In genomic region chr7:28665620-28666579, GRCm38 (mm10) we compare ENCODE assay signal across 9 mouse cellular contexts. TPM values are rescaled to one million over a fixed set of nuclear protein-coding genes. Genes with fewer than 3 reads are reported as not detected.
DNase-seq lines count a peak whose midpoint lies in the region; ATAC-seq and TF ChIP-seq lines count a peak whose summit lies in the region.
"Had no signal": no experiment of that assay in that cellular context is flagged by ENCODE, and none has a peak within 500 bp of the region (broad histone marks: within the 10 kb centered on the region; RNA-seq: fewer than 3 reads in every experiment).

No protein-coding gene starts in this region.

- no peak overlapping the region for H3K27ac ChIP-seq in kidney, postnatal 0 days
- no peak overlapping the region for H3K27ac ChIP-seq in neural tube, embryonic 11.5 days (ENCODE audit: low read depth, low read length)
- H3K27ac ChIP-seq: macrophage had no signal

- 0 out of 2 replicates have a peak, but pooled peaks cover 4% of the 10 kb centered on the region for H3K27me3 ChIP-seq in kidney, postnatal 0 days (ENCODE audit: insufficient read depth, low read length)
- 0 out of 2 replicates have a peak, but pooled peaks cover 2% of the 10 kb centered on the region for H3K27me3 ChIP-seq in neural tube, embryonic 11.5 days (ENCODE audit: control insufficient read depth, insufficient read depth, low read length)

- peak overlapping the region; percentile 23; the same call in 1 of the 2 replicates for H3K9ac ChIP-seq in kidney, postnatal 0 days (ENCODE audit: low read depth, low read length)
- no peak overlapping the region for H3K9ac ChIP-seq in neural tube, embryonic 11.5 days (ENCODE audit: low read length)

- TF ChIP-seq CTCF in kidney, postnatal 0 days (IDR thresholded peaks at IDR 0.05; ENCODE audit: low read depth), result no peak

- no peaks in the 10 kb centered on the region for H3K9me3 ChIP-seq in kidney, postnatal 0 days (replicated peaks; ENCODE audit: low read length)
- H3K9me3 ChIP-seq in neural tube, embryonic 11.5 days (ENCODE audit: control insufficient read depth, low read length), result no peaks in the 10 kb centered on the region

- no peak; the same call in 1 of the 2 replicates for ATAC-seq in kidney, postnatal 0 days (replicated peaks; ENCODE audit: low FRiP score, low read depth)
- peak; percentile 69 for ATAC-seq in CD4-positive, CD25-positive, alpha-beta regulatory T cell, adult 4 months
- peak; percentile 63; the same call in 1 of the 2 replicates for ATAC-seq in common myeloid progenitor, adult 5-6 weeks (replicated peaks; ENCODE audit: low read depth, poor library complexity, severe bottlenecking)
- no peak for ATAC-seq in neural tube, embryonic 11.5 days (ENCODE audit: insufficient read depth, low FRiP score, low TSS enrichment)

- DNase-seq in kidney, postnatal 0 days (ENCODE audit: low spot score), result peak; percentile 61
- DNase-seq in kidney, adult 8-10 months, result no peak
- peak; percentile 72 for DNase-seq in induced T-regulatory cell, adult 2 months (ENCODE audit: low read depth)
- no peak for DNase-seq in neural tube, embryonic 11.5 days (ENCODE audit: low spot score)
- DNase-seq in spleen, postnatal 4 days (ENCODE audit: low spot score in 2 of 2), result no peak
- no peak for DNase-seq in adrenal gland, adult 2 months

- WGBS in kidney, postnatal 0 days, result 12% methylated on average over 15 of the region's 15 CpGs
- WGBS in neural tube, embryonic 11.5 days, result 33% methylated on average over 15 of the region's 15 CpGs

- peak overlapping the region; percentile 45 for H3K4me2 ChIP-seq in kidney, postnatal 0 days (ENCODE audit: low read length)
- 0 out of 2 replicates have a peak overlapping the region, but pooled peaks have one; percentile 12 for H3K4me2 ChIP-seq in neural tube, embryonic 11.5 days (ENCODE audit: low read depth)

- H3K36me3 ChIP-seq in kidney, postnatal 0 days (ENCODE audit: insufficient read depth, low read length), result no peaks in the 10 kb centered on the region
- H3K36me3 ChIP-seq in neural tube, embryonic 11.5 days (ENCODE audit: control insufficient read depth, insufficient read depth, low read length), result no peaks in the 10 kb centered on the region

- H3K4me3 ChIP-seq in kidney, postnatal 0 days (replicated peaks; ENCODE audit: low read depth, low read length), result no peak overlapping the region; the same call in 1 of the 2 replicates
- no peak overlapping the region for H3K4me3 ChIP-seq in neural tube, embryonic 11.5 days (ENCODE audit: low read depth, low read length)

- 0 out of 2 replicates have a peak, but pooled peaks cover 3% of the 10 kb centered on the region for H3K4me1 ChIP-seq in kidney, postnatal 0 days (replicated peaks; ENCODE audit: insufficient read depth, low read length)
- H3K4me1 ChIP-seq in neural tube, embryonic 11.5 days (ENCODE audit: control insufficient read depth, insufficient read depth, low read length), result no peaks in the 10 kb centered on the region; the same call in 1 of the 2 replicates

RNA-seq across cellular contexts. Expression of gene Fbxo27, which starts 26.7 kb away (rescaled TPM):
- 3.9 and 4.1 TPM in 2 replicates for polyA plus RNA-seq in kidney, postnatal 0 days (2015; fragmentation: Nextera tagmentation; extraction: Ambion mirVana)
- 1 to 10 TPM; 1.6 to 2.2 TPM for polyA plus RNA-seq in CD4-positive, CD25-positive, alpha-beta regulatory T cell, adult 4 months (2017; shearing (Covaris generic))
- not detected in 2 replicates for total RNA-seq in common myeloid progenitor, adult 5-6 weeks (2017)
- 5.3 and 6.0 TPM in 2 replicates for polyA plus RNA-seq in neural tube, embryonic 11.5 days (2014; fragmentation: Nextera tagmentation; extraction: Ambion mirVana)
- 1 to 10 TPM; 1.7 to 2.6 TPM for total RNA-seq in adrenal gland, adult 2 months (2021)
- 6.6 and 8.5 TPM in 2 replicates for polyA plus RNA-seq in adrenal gland, adult 2 months (2012; rRNA removed)
- polyA plus RNA-seq: macrophage had no signal

RNA-seq across cellular contexts. Expression of gene Acp7, which starts 34.8 kb away (rescaled TPM):
- not detected in 2 replicates for polyA plus RNA-seq in kidney, postnatal 0 days (2015; fragmentation: Nextera tagmentation; extraction: Ambion mirVana)
- not detected for polyA plus RNA-seq in CD4-positive, CD25-positive, alpha-beta regulatory T cell, adult 4 months (2017; shearing (Covaris generic))
- total RNA-seq in common myeloid progenitor, adult 5-6 weeks (2017), result not detected in 2 replicates
- polyA plus RNA-seq in neural tube, embryonic 11.5 days (2014; fragmentation: Nextera tagmentation; extraction: Ambion mirVana), result not detected in 2 replicates
- total RNA-seq in adrenal gland, adult 2 months (2021), result not detected
- polyA plus RNA-seq in adrenal gland, adult 2 months (2012; rRNA removed), result not detected in 2 replicates
- polyA plus RNA-seq: macrophage had no signal

RNA-seq across cellular contexts. Expression of gene Fbxo17, which starts 50.7 kb away (rescaled TPM):
- 7.0 and 8.0 TPM in 2 replicates for polyA plus RNA-seq in kidney, postnatal 0 days (2015; fragmentation: Nextera tagmentation; extraction: Ambion mirVana)
- 10 to 100 TPM in 1 of 2 experiments, 1 to 10 TPM in 1; 9.8 to 15.6 TPM for polyA plus RNA-seq in CD4-positive, CD25-positive, alpha-beta regulatory T cell, adult 4 months (2017; shearing (Covaris generic))
- total RNA-seq in common myeloid progenitor, adult 5-6 weeks (2017), result 2.1 and 4.1 TPM in 2 replicates
- 7.3 and 7.7 TPM in 2 replicates for polyA plus RNA-seq in neural tube, embryonic 11.5 days (2014; fragmentation: Nextera tagmentation; extraction: Ambion mirVana)
- 1 to 10 TPM; 2.0 to 5.3 TPM for total RNA-seq in adrenal gland, adult 2 months (2021)
- 11.1 and 14.1 TPM in 2 replicates for polyA plus RNA-seq in adrenal gland, adult 2 months (2012; rRNA removed)

Comparison
In these comparisons a context has a peak if more than half of its experiments do, and no peak if none do; other contexts are left out.
1. DNase-seq: peak in kidney, postnatal 0 days (single experiment) and induced T-regulatory cell, adult 2 months (single experiment); none in kidney, adult 8-10 months (0 of 2), neural tube, embryonic 11.5 days (single experiment), spleen, postnatal 4 days (0 of 2) and adrenal gland, adult 2 months (single experiment).
2. ATAC-seq: peak in CD4-positive, CD25-positive, alpha-beta regulatory T cell, adult 4 months (single experiment) and common myeloid progenitor, adult 5-6 weeks (single experiment); none in kidney, postnatal 0 days (single experiment) and neural tube, embryonic 11.5 days (single experiment).